Mouse (Mus musculus) lung, adult 2 months (tissue): ENCODE measurements around the gene Tom1.

Source experiments
- CTCF ChIP-seq: fragments of 200-500 bp; IDR thresholded peaks from 2 replicates; pipeline ENCODE4 v1.5.1; 2011; ENCODE audit warnings: mild to moderate bottlenecking, low read length, control low read depth; ENCODE audit not compliant: insufficient read depth
- POLR2A ChIP-seq: fragments of 200-500 bp; IDR thresholded peaks from 2 replicates; pipeline ENCODE4 v1.6.1; 2011; ENCODE audit warnings: low read depth, mild to moderate bottlenecking, control low read depth, low read length, borderline replicate concordance; ENCODE audit errors: extremely low read depth

- TF ChIP-seq CTCF = no peak
- no peak for TF ChIP-seq POLR2A
These were observed 39.0 kb upstream of the Tom1 start for GRCm38 (mm10) chr8:74994540-74994939.
